In genomic region chr5:110523296-110523695, GRCm38 (mm10) we compare ENCODE assay signal across 21 mouse cellular contexts. TPM values are rescaled to one million over a fixed set of nuclear protein-coding genes. Genes with fewer than 3 reads are reported as not detected.
"Had no signal": no experiment of that assay in that cellular context is flagged by ENCODE, and none has a peak within 500 bp of the region (broad histone marks: within the 10 kb centered on the region; RNA-seq: fewer than 3 reads in every experiment).

No protein-coding gene starts in this region.

- H3K4me1 ChIP-seq: limb, embryonic 12.5 days; limb, embryonic 15.5 days; midbrain, embryonic 12.5 days had no signal

- H3K4me3 ChIP-seq: layer of hippocampus, adult 2 months; limb, embryonic 12.5 days; limb, embryonic 15.5 days; midbrain, embryonic 12.5 days; myocyte; neural tube, embryonic 13.5 days had no signal

- H3K27ac ChIP-seq: kidney, postnatal 0 days; limb, embryonic 12.5 days; limb, embryonic 15.5 days; liver, embryonic 14.5 days; macrophage; midbrain, embryonic 12.5 days; neural tube, embryonic 13.5 days had no signal

- H3K9me3 ChIP-seq: limb, embryonic 12.5 days; limb, embryonic 15.5 days; midbrain, embryonic 12.5 days; neural tube, embryonic 13.5 days had no signal

- H3K9ac ChIP-seq: limb, embryonic 12.5 days; limb, embryonic 15.5 days; liver, embryonic 14.5 days; liver, postnatal 0 days; lung, embryonic 14.5 days; midbrain, embryonic 12.5 days; neural tube, embryonic 13.5 days had no signal

- ATAC-seq: intestine, postnatal 0 days; liver, postnatal 0 days; lung, postnatal 0 days; midbrain, embryonic 16.5 days had no signal

- H3K4me2 ChIP-seq: limb, embryonic 12.5 days; limb, embryonic 15.5 days; liver, embryonic 11.5 days; lung, embryonic 14.5 days; midbrain, embryonic 12.5 days; neural tube, embryonic 13.5 days had no signal

- DNase-seq: kidney, adult 2 months; kidney, postnatal 25 days; left cerebral cortex, postnatal 4 days; liver, postnatal 0 days; lung, embryonic 14.5 days; thymus, adult 18-20 months; thymus, postnatal 36 days had no signal

- H3K36me3 ChIP-seq: limb, embryonic 12.5 days; limb, embryonic 15.5 days; midbrain, embryonic 12.5 days; neural tube, embryonic 13.5 days had no signal

- H3K27me3 ChIP-seq: limb, embryonic 15.5 days; neural tube, embryonic 13.5 days had no signal

RNA-seq across cellular contexts. Expression of gene Galnt9, which starts 20.9 kb away (rescaled TPM):
- polyA plus RNA-seq: kidney, embryonic 14.5 days; lung, embryonic 14.5 days had no signal
